Mouse (Mus musculus) thymus, postnatal 0 days (tissue): ENCODE measurements around the gene Gja5. TPM values are rescaled to one million over a fixed set of nuclear protein-coding genes. Genes with fewer than 3 reads are reported as not detected.
"Not testable (repeated sequence)": the region's sequence is repeated elsewhere in the genome, so short reads cannot be mapped to it uniquely, and the experiment has no call there.

Experiments
- DNase-seq: peaks from one replicate; pipeline ENCODE4 v3.0.0-alpha.2; 2015; ENCODE audit warnings: low spot score
- polyA plus RNA-seq: library from polyadenylated mRNA; unstranded; fragments of >200 nt; fragmentation: Nextera tagmentation; extraction: Ambion mirVana; gene quantifications from 2 replicates; pipeline ENCODE4 v1.2.1, GENCODE M21; 2015

The Gja5 gene
- polyA plus RNA-seq, 1 experiment from 2014 or later, result 1.8 TPM

GRCm38 (mm10) chr3:97100784-97101641 lies 196.5 kb downstream of the Gja5 start:
- DNase-seq, result no peak

GRCm38 (mm10) chr3:97103946-97104345 lies 199.5 kb downstream of the Gja5 start:
- not testable (repeated sequence) for DNase-seq

- DNase-seq, result no peak
Measured at GRCm38 (mm10) chr3:97104696-97105430, 200.4 kb downstream of the Gja5 start.

- no peak for DNase-seq
Measured at GRCm38 (mm10) chr3:97117511-97117910, 213.0 kb downstream of the Gja5 start.

- no peak for DNase-seq
Measured at GRCm38 (mm10) chr3:97118313-97118712, 213.8 kb downstream of the Gja5 start.

- DNase-seq, result peak; percentile 77
Measured at GRCm38 (mm10) chr3:97124193-97124592, 219.7 kb downstream of the Gja5 start.

Other genes with a start within 250 kb of the Gja5 start
- gene Ankrd35, start 234.6 kb upstream of the Gja5 start, polyA plus RNA-seq, result 1.5 and 1.9 TPM in 2 replicates
- 11.9 and 12.3 TPM in 2 replicates for gene Pias3, start 208.3 kb upstream of the Gja5 start, polyA plus RNA-seq
- gene Nudt17, start 196.1 kb upstream of the Gja5 start, polyA plus RNA-seq, result 19.5 and 20.7 TPM in 2 replicates
- gene Polr3c, start 177.1 kb upstream of the Gja5 start, polyA plus RNA-seq, result 31.8 and 34.5 TPM in 2 replicates
- 65.9 and 73.2 TPM in 2 replicates for gene Rnf115, start 177.0 kb upstream of the Gja5 start, polyA plus RNA-seq
- 1.2 and 1.4 TPM in 2 replicates for gene Pdzk1, start 75.4 kb upstream of the Gja5 start, polyA plus RNA-seq
- 26.3 and 29.8 TPM in 2 replicates for gene Cd160, start 75.3 kb upstream of the Gja5 start, polyA plus RNA-seq
- 34.4 and 39.4 TPM in 2 replicates for gene Gpr89, start 653 bp downstream of the Gja5 start, polyA plus RNA-seq
- 0.03 and 0.04 TPM in 2 replicates for gene Gja8, start 21.3 kb downstream of the Gja5 start, polyA plus RNA-seq